Mouse (Mus musculus): ENCODE measurements around the gene 1700020L24Rik. TPM values are rescaled to one million over a fixed set of nuclear protein-coding genes. Genes with fewer than 3 reads are reported as not detected.

The 1700020L24Rik gene
- 0.23 and 0.54 TPM in 2 replicates for polyA plus RNA-seq (2015; fragmentation: Nextera tagmentation; extraction: Ambion mirVana)

- no peaks in the 10 kb centered on the region for H3K9me3 ChIP-seq (ENCODE audit: low read length)
- no peak within 1 kb of the TSS for H3K9ac ChIP-seq (replicated peaks; ENCODE audit: low read depth)
- no peak within 1 kb of the TSS for H3K4me2 ChIP-seq (replicated peaks; ENCODE audit: low read depth, low read length)
- TF ChIP-seq CTCF (IDR thresholded peaks at IDR 0.05), result no peak
- TF ChIP-seq EP300 (IDR thresholded peaks at IDR 0.05), result no peak
- H3K27ac ChIP-seq (ENCODE audit: low read length), result no peak within 1 kb of the TSS
- no peak for ATAC-seq
- H3K4me3 ChIP-seq (ENCODE audit: low read depth, low read length), result no peak within 1 kb of the TSS
- peaks cover 14% of the 10 kb centered on the region for H3K27me3 ChIP-seq (replicated peaks; ENCODE audit: insufficient read depth, low read length)
- DNase-seq (ENCODE audit: low spot score), result no peak
- H3K36me3 ChIP-seq (ENCODE audit: insufficient read depth, low read length), result no peaks in the 10 kb centered on the region
- WGBS, result 76% methylated on average over 1 of the region's 1 CpGs
- no peaks in the 10 kb centered on the region for H3K4me1 ChIP-seq (ENCODE audit: insufficient read depth, low read depth, low read length)
Measured at GRCm38 (mm10) chr11:83437377-83437776, at the start of gene 1700020L24Rik. Gene 1700020L24Rik, plus strand, starts transcription at chr11:83437677.

GRCm38 (mm10) chr11:83393062-83393461 lies 44.4 kb upstream of the 1700020L24Rik start:
- DNase-seq (ENCODE audit: low spot score) (no peak), ATAC-seq (no peak)
- H3K4me3 ChIP-seq (ENCODE audit: low read depth, low read length), result no peak overlapping the region
- H3K27me3 ChIP-seq (replicated peaks; ENCODE audit: insufficient read depth, low read length), result no peaks in the 10 kb centered on the region
- H3K4me1 ChIP-seq (ENCODE audit: insufficient read depth, low read depth, low read length), result no peaks in the 10 kb centered on the region
- H3K27ac ChIP-seq (ENCODE audit: low read length), result no peak overlapping the region
- no peaks in the 10 kb centered on the region for H3K9me3 ChIP-seq (ENCODE audit: low read length)
- WGBS, result 81% methylated on average over 4 of the region's 4 CpGs
- H3K36me3 ChIP-seq (ENCODE audit: insufficient read depth, low read length), result peaks cover 25% of the 10 kb centered on the region
- H3K4me2 ChIP-seq (replicated peaks; ENCODE audit: low read depth, low read length), result no peak overlapping the region
- TF ChIP-seq EP300 (IDR thresholded peaks at IDR 0.05) (no peak), CTCF (IDR thresholded peaks at IDR 0.05) (no peak)
- no peak overlapping the region for H3K9ac ChIP-seq (replicated peaks; ENCODE audit: low read depth)

- 56% methylated on average over 6 of the region's 6 CpGs for WGBS
- peaks cover 38% of the 10 kb centered on the region for H3K36me3 ChIP-seq (ENCODE audit: insufficient read depth, low read length)
- H3K9ac ChIP-seq (replicated peaks; ENCODE audit: low read depth), result no peak overlapping the region
- H3K4me2 ChIP-seq (replicated peaks; ENCODE audit: low read depth, low read length), result no peak overlapping the region
- H3K27ac ChIP-seq (ENCODE audit: low read length), result no peak overlapping the region
- DNase-seq (ENCODE audit: low spot score), result no peak
- no peaks in the 10 kb centered on the region for H3K4me1 ChIP-seq (ENCODE audit: insufficient read depth, low read depth, low read length)
- no peaks in the 10 kb centered on the region for H3K9me3 ChIP-seq (ENCODE audit: low read length)
- no peaks in the 10 kb centered on the region for H3K27me3 ChIP-seq (replicated peaks; ENCODE audit: insufficient read depth, low read length)
- H3K4me3 ChIP-seq (ENCODE audit: low read depth, low read length), result no peak overlapping the region
- TF ChIP-seq EP300 (IDR thresholded peaks at IDR 0.05) (no peak), CTCF (IDR thresholded peaks at IDR 0.05) (no peak)
- ATAC-seq, result no peak
Measured at GRCm38 (mm10) chr11:83394802-83395439, 42.6 kb upstream of the 1700020L24Rik start.

- Histone ChIP-seq H3K4me2 (replicated peaks; ENCODE audit: low read depth, low read length) (no peak overlapping the region), H3K9ac (replicated peaks; ENCODE audit: low read depth) (no peak overlapping the region), H3K36me3 (ENCODE audit: insufficient read depth, low read length) (peaks cover 33% of the 10 kb centered on the region), H3K4me3 (ENCODE audit: low read depth, low read length) (no peak overlapping the region), H3K27ac (ENCODE audit: low read length) (0 out of 2 replicates have a peak overlapping the region, but pooled peaks have one; percentile 12), H3K9me3 (ENCODE audit: low read length) (no peaks in the 10 kb centered on the region), H3K4me1 (ENCODE audit: insufficient read depth, low read depth, low read length) (no peaks in the 10 kb centered on the region), H3K27me3 (replicated peaks; ENCODE audit: insufficient read depth, low read length) (no peaks in the 10 kb centered on the region)
- ATAC-seq (peak; percentile 62), DNase-seq (ENCODE audit: low spot score) (peak; percentile 57)
- TF ChIP-seq CTCF (IDR thresholded peaks at IDR 0.05) (no peak), EP300 (IDR thresholded peaks at IDR 0.05) (peak; percentile 90)
- WGBS, result 62% methylated on average over 7 of the region's 7 CpGs
Measured at GRCm38 (mm10) chr11:83397626-83398025, 39.9 kb upstream of the 1700020L24Rik start.

GRCm38 (mm10) chr11:83398724-83399123 lies 38.8 kb upstream of the 1700020L24Rik start:
- no peak overlapping the region for H3K4me3 ChIP-seq (ENCODE audit: low read depth, low read length)
- TF ChIP-seq EP300 (IDR thresholded peaks at IDR 0.05), result no peak
- no peak for TF ChIP-seq CTCF (IDR thresholded peaks at IDR 0.05)
- WGBS, result 73% methylated on average over 5 of the region's 5 CpGs
- no peak overlapping the region for H3K9ac ChIP-seq (replicated peaks; ENCODE audit: low read depth)
- ATAC-seq (no peak), DNase-seq (ENCODE audit: low spot score) (no peak)
- H3K9me3 ChIP-seq (ENCODE audit: low read length), result no peaks in the 10 kb centered on the region
- no peaks in the 10 kb centered on the region for H3K27me3 ChIP-seq (replicated peaks; ENCODE audit: insufficient read depth, low read length)
- H3K36me3 ChIP-seq (ENCODE audit: insufficient read depth, low read length), result peaks cover 31% of the 10 kb centered on the region
- no peak overlapping the region for H3K27ac ChIP-seq (ENCODE audit: low read length)
- H3K4me1 ChIP-seq (ENCODE audit: insufficient read depth, low read depth, low read length), result no peaks in the 10 kb centered on the region
- no peak overlapping the region for H3K4me2 ChIP-seq (replicated peaks; ENCODE audit: low read depth, low read length)

GRCm38 (mm10) chr11:83403787-83404186 lies 33.7 kb upstream of the 1700020L24Rik start:
- no peak for TF ChIP-seq CTCF (IDR thresholded peaks at IDR 0.05)
- TF ChIP-seq EP300 (IDR thresholded peaks at IDR 0.05), result no peak
- ATAC-seq (peak; percentile 60), DNase-seq (ENCODE audit: low spot score) (no peak)
- Histone ChIP-seq H3K36me3 (ENCODE audit: insufficient read depth, low read length) (peaks cover 27% of the 10 kb centered on the region), H3K27ac (ENCODE audit: low read length) (no peak overlapping the region), H3K4me2 (replicated peaks; ENCODE audit: low read depth, low read length) (no peak overlapping the region), H3K4me1 (ENCODE audit: insufficient read depth, low read depth, low read length) (no peaks in the 10 kb centered on the region), H3K9me3 (ENCODE audit: low read length) (no peaks in the 10 kb centered on the region), H3K9ac (replicated peaks; ENCODE audit: low read depth) (no peak overlapping the region), H3K27me3 (replicated peaks; ENCODE audit: insufficient read depth, low read length) (no peaks in the 10 kb centered on the region), H3K4me3 (ENCODE audit: low read depth, low read length) (no peak overlapping the region)
- WGBS, result 73% methylated on average over 7 of the region's 7 CpGs

Measured in lung, postnatal 0 days (tissue).